Mouse (Mus musculus): ENCODE measurements around the gene Gjc3. TPM values are rescaled to one million over a fixed set of nuclear protein-coding genes. Genes with fewer than 3 reads are reported as not detected.

Gjc3 gene
- polyA plus RNA-seq (2012; rRNA removed; ENCODE audit: low replicate concordance) = 0.09 and 0.14 TPM in 2 replicates

GRCm38 (mm10) chr5:137962945-137963344, at the start of gene Gjc3:
TSS of gene Gjc3 (minus strand) at chr5:137963098.

GRCm38 (mm10) chr5:137981300-137981699, 18.4 kb upstream of the Gjc3 start, which contains the start of gene Azgp1:
TSS of gene Azgp1 (plus strand) at chr5:137981520.

GRCm38 (mm10) chr5:137921532-137921931, 41.4 kb downstream of the Gjc3 start, which contains the start of gene Cyp3a13:
TSS of gene Cyp3a13 (minus strand) at chr5:137921619.

Other genes with a start within 250 kb of the Gjc3 start
- 0.77 and 4.9 TPM in 2 replicates for gene Nyap1, start 221.5 kb downstream of the Gjc3 start, polyA plus RNA-seq (2012; rRNA removed; ENCODE audit: low replicate concordance)
- 77.4 and 106 TPM in 2 replicates for gene Tsc22d4, start 217.4 kb downstream of the Gjc3 start, polyA plus RNA-seq (2012; rRNA removed; ENCODE audit: low replicate concordance)
- gene Ppp1r35, start 184.2 kb downstream of the Gjc3 start, polyA plus RNA-seq (2012; rRNA removed; ENCODE audit: low replicate concordance) = 24.9 and 28.3 TPM in 2 replicates
- 35.8 and 48.0 TPM in 2 replicates for gene Mepce, start 175.4 kb downstream of the Gjc3 start, polyA plus RNA-seq (2012; rRNA removed; ENCODE audit: low replicate concordance)
- gene Zcwpw1, start 175.3 kb downstream of the Gjc3 start, polyA plus RNA-seq (2012; rRNA removed; ENCODE audit: low replicate concordance) = 1.9 and 2.5 TPM in 2 replicates
- gene Pilra, start 126.8 kb downstream of the Gjc3 start, polyA plus RNA-seq (2012; rRNA removed; ENCODE audit: low replicate concordance) = 2.6 and 7.9 TPM in 2 replicates
- 3.9 and 6.1 TPM in 2 replicates for gene Pilrb1, start 105.0 kb downstream of the Gjc3 start, polyA plus RNA-seq (2012; rRNA removed; ENCODE audit: low replicate concordance)
- gene Pilrb2, start 91.3 kb downstream of the Gjc3 start, polyA plus RNA-seq (2012; rRNA removed; ENCODE audit: low replicate concordance) = 4.4 and 4.8 TPM in 2 replicates
- not detected in 2 replicates for gene Cyp3a13, start 41.5 kb downstream of the Gjc3 start, polyA plus RNA-seq (2012; rRNA removed; ENCODE audit: low replicate concordance)
- 0.16 and 0.39 TPM in 2 replicates for gene Azgp1, start 18.4 kb upstream of the Gjc3 start, polyA plus RNA-seq (2012; rRNA removed; ENCODE audit: low replicate concordance)
- not detected in 2 replicates for gene Smok3a, start 58.2 kb upstream of the Gjc3 start, polyA plus RNA-seq (2012; rRNA removed; ENCODE audit: low replicate concordance)
- gene Smok3b, start 58.3 kb upstream of the Gjc3 start, polyA plus RNA-seq (2012; rRNA removed; ENCODE audit: low replicate concordance) = not detected in 2 replicates
- gene Smok3c, start 90.1 kb upstream of the Gjc3 start, polyA plus RNA-seq (2012; rRNA removed; ENCODE audit: low replicate concordance) = not detected in 2 replicates
- gene Zkscan1, start 122.0 kb upstream of the Gjc3 start, polyA plus RNA-seq (2012; rRNA removed; ENCODE audit: low replicate concordance) = 4.7 and 8.3 TPM in 2 replicates
- 8.7 and 12.5 TPM in 2 replicates for gene Zscan21, start 153.8 kb upstream of the Gjc3 start, polyA plus RNA-seq (2012; rRNA removed; ENCODE audit: low replicate concordance)
- 2.4 and 4.2 TPM in 2 replicates for gene Zfp113, start 192.6 kb upstream of the Gjc3 start, polyA plus RNA-seq (2012; rRNA removed; ENCODE audit: low replicate concordance)
- gene Cops6, start 198.0 kb upstream of the Gjc3 start, polyA plus RNA-seq (2012; rRNA removed; ENCODE audit: low replicate concordance) = 122 and 145 TPM in 2 replicates
- gene Ap4m1, start 208.9 kb upstream of the Gjc3 start, polyA plus RNA-seq (2012; rRNA removed; ENCODE audit: low replicate concordance) = 66.6 and 72.1 TPM in 2 replicates
- 20.3 and 54.7 TPM in 2 replicates for gene Mcm7, start 209.3 kb upstream of the Gjc3 start, polyA plus RNA-seq (2012; rRNA removed; ENCODE audit: low replicate concordance)
- 52.1 and 79.8 TPM in 2 replicates for gene Taf6, start 224.4 kb upstream of the Gjc3 start, polyA plus RNA-seq (2012; rRNA removed; ENCODE audit: low replicate concordance)
- 8.0 and 11.5 TPM in 2 replicates for gene Cnpy4, start 224.4 kb upstream of the Gjc3 start, polyA plus RNA-seq (2012; rRNA removed; ENCODE audit: low replicate concordance)
- gene Mblac1, start 231.2 kb upstream of the Gjc3 start, polyA plus RNA-seq (2012; rRNA removed; ENCODE audit: low replicate concordance) = 7.2 and 8.4 TPM in 2 replicates

Data from subcutaneous adipose tissue, adult 2 months (tissue).